Mouse (Mus musculus): Measurements from ENCODE around the gene Gm45837.

The Gm45837 gene

DNA sequence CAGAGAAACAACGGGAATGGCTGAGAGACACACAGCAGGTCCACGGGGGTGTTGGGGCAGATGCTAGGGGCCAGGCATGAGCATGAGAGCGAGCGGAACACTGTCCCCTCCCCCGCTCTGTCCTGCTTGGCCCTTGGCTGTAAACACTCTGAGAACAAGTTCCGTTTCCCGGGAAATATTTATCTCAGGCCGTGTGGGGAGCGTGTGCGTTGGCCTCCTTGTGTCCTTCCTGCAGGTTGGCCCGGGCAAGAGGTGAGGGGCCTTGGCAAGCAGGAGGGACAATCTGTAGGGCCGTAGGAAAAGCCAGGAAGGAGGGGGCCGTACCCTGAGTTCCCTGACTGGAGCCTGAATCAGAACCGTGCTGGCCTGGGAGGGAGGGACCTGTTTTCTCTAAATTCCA, 54.7 kb downstream of the Gm45837 start:
- DNase-seq (ENCODE audit: low spot score in 2 of 2): peak in 1 of 2 experiments; percentile 23

GRCm38 (mm10) chr7:101465850-101466580, 55.3 kb downstream of the Gm45837 start:
- no peak for DNase-seq (ENCODE audit: low spot score in 2 of 2)

- DNase-seq (ENCODE audit: low spot score in 2 of 2): no peak
These were observed 55.9 kb downstream of the Gm45837 start for GRCm38 (mm10) chr7:101466581-101467081.

- DNase-seq (ENCODE audit: low spot score in 2 of 2): no peak
These were observed 60.7 kb downstream of the Gm45837 start for GRCm38 (mm10) chr7:101471423-101471822.

DNA sequence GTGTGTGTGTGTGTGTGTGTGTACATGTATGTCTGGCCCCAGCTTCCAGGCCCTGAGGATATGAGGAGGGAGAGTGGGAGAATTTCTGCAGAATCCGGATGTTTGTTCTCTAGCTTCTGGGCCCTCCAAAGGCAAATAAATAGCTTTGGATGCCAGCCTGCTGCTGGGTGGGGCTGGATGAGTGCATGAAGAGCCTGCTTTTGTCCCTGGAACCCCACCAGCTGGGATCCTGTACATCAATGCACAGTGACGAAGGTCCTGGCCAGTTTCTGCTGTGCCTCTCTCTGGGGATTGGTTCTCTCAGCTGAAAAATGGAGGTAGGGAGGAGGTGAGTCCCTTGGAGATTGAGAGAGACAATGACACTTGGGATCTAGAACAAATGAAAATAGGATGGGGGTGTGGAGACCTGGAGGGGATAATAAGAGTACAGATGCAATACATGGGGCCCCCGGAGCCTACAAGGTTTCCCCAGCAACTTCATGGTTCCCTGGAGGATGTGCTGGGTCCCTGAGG, 61.3 kb downstream of the Gm45837 start:
- DNase-seq (ENCODE audit: low spot score in 2 of 2): no peak

- no peak for DNase-seq (ENCODE audit: low spot score in 2 of 2)
These were observed 62.2 kb downstream of the Gm45837 start for GRCm38 (mm10) chr7:101472598-101473558.

DNA sequence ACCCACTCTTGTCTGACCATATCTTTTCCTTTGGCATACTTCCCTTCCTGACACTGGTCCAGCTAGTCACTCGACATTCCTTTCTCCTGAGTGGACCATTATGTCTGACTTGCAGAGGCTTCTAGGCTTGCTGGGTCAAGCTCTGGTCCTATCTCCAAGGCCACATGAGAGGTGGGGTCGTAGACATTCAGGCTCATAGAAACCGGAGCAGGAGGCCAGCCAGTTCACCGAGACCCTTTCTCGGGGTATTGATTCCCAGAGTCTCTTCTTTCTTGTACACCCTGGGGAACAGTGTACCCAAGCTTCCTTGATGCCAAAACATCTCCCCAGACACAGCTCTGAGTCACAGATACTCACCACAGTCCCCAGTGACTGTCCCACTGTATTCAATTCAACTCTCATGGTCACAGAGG, 63.7 kb downstream of the Gm45837 start:
- peak; percentile 52 to 63 for DNase-seq (ENCODE audit: low spot score in 2 of 2)

DNA sequence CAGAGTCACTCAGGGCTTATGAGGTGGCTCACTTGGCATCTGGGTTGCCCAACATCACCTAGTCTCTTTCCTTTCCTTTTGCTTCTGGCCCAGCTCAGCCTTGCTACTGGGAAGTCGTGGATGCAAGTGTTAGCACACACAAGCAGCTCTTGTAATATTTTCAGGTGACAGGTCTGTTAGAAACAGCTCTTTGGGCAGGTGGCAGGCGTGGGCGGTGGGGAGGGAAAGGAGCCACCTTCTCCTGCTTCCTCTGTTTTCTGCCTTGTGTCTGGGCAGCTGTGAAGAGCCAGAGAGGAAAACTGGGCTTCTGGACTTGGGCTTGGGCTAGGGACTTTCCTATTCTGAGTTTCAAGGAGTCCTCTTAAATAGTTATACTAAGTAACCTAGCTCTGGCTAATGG, 65.3 kb downstream of the Gm45837 start:
- DNase-seq (ENCODE audit: low spot score in 2 of 2): no peak

DNA sequence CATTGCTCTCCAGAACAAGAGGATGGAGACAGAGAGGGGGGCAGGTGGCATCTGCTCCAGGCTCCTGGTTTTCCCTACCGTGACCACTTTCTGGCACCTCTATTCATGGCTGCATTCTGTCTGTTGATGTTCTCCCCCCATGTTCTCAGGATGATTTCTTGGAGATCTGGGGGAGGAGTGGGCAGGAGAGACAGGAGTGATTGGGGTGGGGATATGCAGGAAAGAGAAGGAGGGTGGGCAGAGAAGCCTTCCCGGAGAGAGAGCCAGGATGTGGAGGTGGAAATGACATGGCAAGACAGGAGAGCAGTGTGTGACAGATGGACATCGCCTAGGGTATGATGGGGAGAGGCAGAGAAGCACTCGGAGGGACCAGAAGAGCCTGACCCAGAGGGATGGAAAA, 65.8 kb downstream of the Gm45837 start:
- DNase-seq (ENCODE audit: low spot score in 2 of 2): no peak

- DNase-seq (ENCODE audit: low spot score in 2 of 2): no peak
These were observed 66.5 kb downstream of the Gm45837 start for GRCm38 (mm10) chr7:101477200-101477599.

DNA sequence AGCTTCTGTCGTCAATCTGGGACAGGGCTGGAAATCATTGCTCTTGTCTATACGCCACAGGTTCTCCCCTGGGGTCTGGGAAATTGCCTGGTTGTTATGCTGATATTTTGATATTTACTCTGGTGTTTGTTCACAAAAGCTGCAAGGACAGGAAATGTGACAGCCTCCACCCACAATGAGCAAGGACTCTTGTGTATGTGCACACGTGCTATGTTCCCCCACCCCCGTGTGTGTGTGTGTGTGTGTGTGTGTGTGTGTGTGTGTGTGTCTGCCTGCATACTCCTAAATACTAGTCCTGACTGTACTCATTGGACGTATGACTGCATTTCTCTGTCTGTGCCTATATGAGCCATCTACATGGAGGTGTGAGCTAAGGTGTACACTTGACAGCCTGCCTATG, 67.4 kb downstream of the Gm45837 start:
- no peak for DNase-seq (ENCODE audit: low spot score in 2 of 2)

- no peak for DNase-seq (ENCODE audit: low spot score in 2 of 2)
These were observed 69.2 kb downstream of the Gm45837 start for GRCm38 (mm10) chr7:101479841-101480240.

- no peak for DNase-seq (ENCODE audit: low spot score in 2 of 2)
These were observed 70.0 kb downstream of the Gm45837 start for GRCm38 (mm10) chr7:101480671-101481070.

GRCm38 (mm10) chr7:101481872-101482498, 71.3 kb downstream of the Gm45837 start:
- DNase-seq (ENCODE audit: low spot score in 2 of 2): no peak

DNA sequence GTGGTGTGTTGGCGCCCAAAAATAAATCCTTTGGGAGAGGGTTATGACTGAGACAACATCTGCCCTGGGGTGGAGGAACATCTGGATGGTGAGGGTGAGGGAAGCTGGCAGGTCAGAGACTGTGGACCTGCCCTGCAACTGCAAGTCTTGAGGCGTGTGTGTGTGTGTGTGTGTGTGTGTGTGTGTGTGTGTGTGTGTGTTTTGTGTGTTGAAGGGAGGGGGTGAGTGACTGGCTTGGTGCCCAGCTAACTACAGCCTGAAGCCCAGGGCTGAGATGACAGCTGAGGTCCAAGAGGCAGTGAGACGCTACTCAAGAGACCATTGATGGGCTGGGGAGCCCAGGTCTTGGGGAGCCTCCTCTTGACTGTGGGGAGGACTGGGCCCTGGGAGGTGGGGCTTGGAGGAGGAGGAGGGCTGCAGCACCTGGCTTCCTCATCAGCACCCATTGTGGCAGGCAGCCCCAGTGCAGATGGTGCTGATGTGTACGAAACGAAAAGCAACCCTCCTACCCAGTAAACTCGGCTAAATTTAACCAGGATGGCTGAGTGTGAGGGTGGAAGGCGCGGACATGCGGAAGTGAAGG, 71.9 kb downstream of the Gm45837 start:
- no peak for DNase-seq (ENCODE audit: low spot score in 2 of 2)

- DNase-seq (ENCODE audit: low spot score in 2 of 2): no peak
These were observed 72.9 kb downstream of the Gm45837 start for GRCm38 (mm10) chr7:101483498-101484115.

GRCm38 (mm10) chr7:101487102-101487501, 76.4 kb downstream of the Gm45837 start:
- DNase-seq (ENCODE audit: low spot score in 2 of 2): no peak

GRCm38 (mm10) chr7:101490952-101491351, 80.3 kb downstream of the Gm45837 start:
- no peak for DNase-seq (ENCODE audit: low spot score in 2 of 2)

DNA sequence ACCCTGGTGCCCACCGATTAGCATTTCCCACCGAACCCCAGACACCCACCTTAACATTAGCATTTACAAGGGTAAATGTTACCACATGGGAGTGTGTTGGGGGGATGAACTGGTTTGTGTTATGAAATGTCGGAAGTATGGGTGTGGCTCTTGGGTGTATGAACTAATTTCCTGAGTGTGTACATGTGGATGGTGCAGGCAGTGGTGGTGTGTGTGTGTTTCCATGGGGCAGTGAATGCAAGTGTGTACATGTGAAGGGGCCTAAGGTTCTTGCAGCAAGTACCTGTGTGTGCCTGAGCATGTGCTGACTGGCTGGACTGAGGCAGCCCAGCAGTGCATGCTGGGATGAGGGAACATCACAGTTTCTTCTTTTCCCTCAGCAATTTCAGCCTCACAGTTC, 87.7 kb downstream of the Gm45837 start:
- no peak for DNase-seq (ENCODE audit: low spot score in 2 of 2)

DNA sequence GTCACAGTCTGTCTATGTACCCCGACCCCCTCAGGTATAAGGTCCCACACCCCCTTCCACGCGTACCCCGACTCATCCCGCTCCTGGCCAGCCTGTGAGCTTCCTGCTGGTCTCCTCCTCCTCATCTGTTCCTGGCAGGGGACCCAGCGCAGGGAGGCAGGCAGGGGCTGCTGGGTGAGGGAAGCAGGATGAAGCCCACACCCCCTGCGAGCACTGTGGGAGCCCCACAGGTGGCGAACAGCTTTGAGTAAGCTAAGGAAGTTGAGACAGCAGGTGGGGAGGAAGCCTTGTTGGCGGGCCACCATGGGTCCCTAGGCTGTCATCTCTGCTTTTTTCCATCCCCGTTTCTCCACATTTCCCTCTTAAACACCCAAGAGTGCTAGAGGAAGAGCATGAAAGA, 88.6 kb downstream of the Gm45837 start:
- no peak for DNase-seq (ENCODE audit: low spot score in 2 of 2)

- DNase-seq (ENCODE audit: low spot score in 2 of 2): no peak
These were observed 89.0 kb downstream of the Gm45837 start for GRCm38 (mm10) chr7:101499701-101500100.
